Mouse (Mus musculus) heart, embryonic 12.5 days (tissue): Measurements from ENCODE around the gene Bloc1s4. TPM values are rescaled to one million over a fixed set of nuclear protein-coding genes. Genes with fewer than 3 reads are reported as not detected.
A peak's percentile ranks its signal among the peaks of the same experiment; 100 is the strongest.

Experiments used
- ATAC-seq: fragments of 200-750 bp; cut with Nextera tagmentation; 2 replicates; pipeline ENCODE4 v1.8.0; 2017; ENCODE audit warnings: moderate TSS enrichment, moderate library complexity; ENCODE audit not compliant: insufficient number of reproducible peaks, low FRiP score
- H3K27ac ChIP-seq: fragments of 300-500 bp; sonication (generic); 2 replicates; pipeline ENCODE4 v1.5.1; 2016; ENCODE audit warnings: mild to moderate bottlenecking, moderate library complexity; ENCODE audit not compliant: poor library complexity, severe bottlenecking
- H3K27me3 ChIP-seq: fragments of 300-500 bp; sonication (generic); replicated peaks from 2 replicates; pipeline ENCODE4 v1.6.1; 2016; ENCODE audit warnings: mild to moderate bottlenecking, moderate library complexity
- H3K36me3 ChIP-seq: fragments of 300-500 bp; sonication (generic); 2 replicates; pipeline ENCODE4 v1.6.1; 2016; ENCODE audit warnings: mild to moderate bottlenecking, moderate library complexity
- H3K4me1 ChIP-seq: fragments of 300-500 bp; sonication (generic); replicated peaks from 2 replicates; pipeline ENCODE4 v1.6.1; 2016; ENCODE audit warnings: mild to moderate bottlenecking
- H3K4me2 ChIP-seq: fragments of 300-500 bp; sonication (generic); 2 replicates; pipeline ENCODE4 v1.6.1; 2016; ENCODE audit warnings: mild to moderate bottlenecking, moderate library complexity
- H3K4me3 ChIP-seq: fragments of 300-500 bp; sonication (generic); 2 replicates; pipeline ENCODE4 v1.5.1; 2016; ENCODE audit warnings: mild to moderate bottlenecking
- H3K9ac ChIP-seq: fragments of 300-500 bp; sonication (generic); 2 replicates; pipeline ENCODE4 v1.6.1; 2016; ENCODE audit warnings: mild to moderate bottlenecking, moderate library complexity
- H3K9me3 ChIP-seq: fragments of 300-500 bp; sonication (generic); replicated peaks from 2 replicates; pipeline ENCODE4 v1.6.1; 2016; ENCODE audit warnings: mild to moderate bottlenecking, moderate library complexity
- WGBS: fragments of 180-500 bp; shearing (Covaris S2); methylation state at CpG from one replicate; pipeline ENCODE4 v1.1.7; 2016; 5-methylcytosine and 5-hydroxymethylcytosine counted together
- polyA plus RNA-seq: library from polyadenylated mRNA; unstranded; fragments of >200 nt; fragmentation: Nextera tagmentation; extraction: Ambion mirVana; gene quantifications from 2 replicates; pipeline ENCODE4 v1.2.1, GENCODE M21; 2016

The Bloc1s4 gene
- polyA plus RNA-seq, 1 experiment from 2014 or later: 21.3 TPM

GRCm38 (mm10) chr5:36714832-36715231 lies 33.6 kb downstream of the Bloc1s4 start:
- WGBS: 59% methylated on average over 3 of the region's 3 CpGs
- Histone ChIP-seq H3K4me1 (peaks cover 72% of the 10 kb centered on the region), H3K9ac (no peak overlapping the region), H3K27me3 (no peaks in the 10 kb centered on the region), H3K9me3 (no peaks in the 10 kb centered on the region), H3K4me3 (no peak overlapping the region), H3K36me3 (no peaks in the 10 kb centered on the region), H3K4me2 (no peak overlapping the region), H3K27ac (peak overlapping the region; percentile 97)
- ATAC-seq: no peak

- Histone ChIP-seq H3K4me2 (peak overlapping the region; percentile 66; the same call in 1 of the 2 replicates), H3K27ac (peak overlapping the region; percentile 97), H3K4me3 (no peak overlapping the region), H3K36me3 (no peaks in the 10 kb centered on the region), H3K27me3 (no peaks in the 10 kb centered on the region), H3K4me1 (peaks cover 67% of the 10 kb centered on the region), H3K9ac (no peak overlapping the region), H3K9me3 (no peaks in the 10 kb centered on the region)
- 71% methylated on average over 6 of the region's 6 CpGs for WGBS
- ATAC-seq: no peak
Measured at GRCm38 (mm10) chr5:36713693-36714092, 34.8 kb downstream of the Bloc1s4 start.

DNA sequence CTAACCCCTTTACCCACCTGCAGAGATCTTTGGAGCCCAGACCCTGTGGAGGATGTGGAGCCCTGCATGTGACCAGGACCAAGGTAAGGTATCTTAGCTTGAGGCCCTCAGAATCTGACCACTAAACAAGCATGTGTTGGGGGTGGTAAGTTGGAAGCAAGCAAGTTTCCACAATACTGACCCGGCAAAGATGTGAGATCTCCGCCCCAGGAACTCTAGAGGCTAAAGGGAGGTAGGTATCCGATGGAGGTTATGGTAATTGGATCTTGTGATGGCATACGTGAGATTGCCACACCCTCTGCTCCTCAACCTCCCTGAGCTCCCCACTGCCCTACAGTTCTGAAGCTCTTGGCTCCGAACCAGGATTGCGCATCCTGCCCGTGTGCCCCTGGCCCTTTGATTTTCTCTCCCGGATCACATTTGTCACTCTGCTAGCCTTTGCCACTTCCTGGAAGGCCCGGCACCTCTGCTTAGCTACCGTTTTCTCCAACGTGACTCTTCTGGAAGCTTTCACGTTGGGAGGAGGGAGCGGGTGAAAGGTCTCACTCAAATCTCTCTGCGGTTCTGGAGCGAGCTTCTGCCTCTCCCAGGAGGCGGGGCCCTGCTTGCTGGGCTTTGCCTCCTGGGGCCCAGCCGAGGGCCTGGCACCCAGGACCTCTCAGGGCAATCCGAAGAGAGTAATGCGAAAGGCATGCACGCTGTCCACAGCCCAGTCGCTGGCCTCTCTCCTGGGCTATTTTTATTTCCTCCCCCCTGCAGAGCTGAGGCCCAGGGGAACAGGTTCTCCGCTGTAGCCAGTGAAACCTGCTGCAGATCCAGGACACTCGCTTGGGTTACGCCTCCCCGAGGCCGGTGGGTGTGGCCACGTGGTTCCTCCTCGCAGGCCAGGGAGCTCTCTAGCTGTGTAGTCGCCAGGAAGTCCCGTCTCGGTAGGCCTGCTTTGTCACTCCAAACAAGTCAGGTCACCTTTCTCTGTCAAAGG lies 35.6 kb downstream of the Bloc1s4 start:
- H3K9ac ChIP-seq: peak overlapping the region; percentile 62
- peak overlapping the region; percentile 25 for H3K4me3 ChIP-seq
- H3K27ac ChIP-seq: peak overlapping the region; percentile 97
- peak overlapping the region; percentile 66 for H3K4me2 ChIP-seq
- H3K27me3 ChIP-seq: no peaks in the 10 kb centered on the region
- no peaks in the 10 kb centered on the region for H3K36me3 ChIP-seq
- peak; percentile 96 for ATAC-seq
- H3K9me3 ChIP-seq: no peaks in the 10 kb centered on the region
- WGBS: 5% methylated on average over 31 of the region's 31 CpGs
- H3K4me1 ChIP-seq: peaks cover 63% of the 10 kb centered on the region

DNA sequence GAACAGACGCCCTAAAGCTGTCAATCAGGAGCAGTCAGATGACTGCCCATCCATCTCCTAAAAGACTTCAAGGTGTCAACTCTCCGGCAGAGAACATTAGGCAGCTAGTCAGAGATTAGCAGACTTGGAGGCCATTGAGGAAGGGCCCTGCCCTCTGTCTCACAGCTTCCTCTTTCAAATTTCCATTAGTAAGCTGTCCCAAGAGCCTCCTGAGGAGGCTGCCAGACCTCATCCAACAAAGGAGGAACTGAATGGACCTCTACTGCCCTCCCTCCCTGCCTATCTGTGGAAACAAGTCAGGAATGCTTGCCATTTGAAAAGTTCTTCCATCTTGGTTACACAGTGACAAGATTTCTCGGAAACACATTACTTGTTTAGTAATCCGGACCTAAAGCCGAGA lies 36.6 kb downstream of the Bloc1s4 start:
- Histone ChIP-seq H3K9ac (no peak overlapping the region), H3K4me3 (no peak overlapping the region), H3K27ac (peak overlapping the region; percentile 97), H3K4me2 (0 out of 2 replicates have a peak overlapping the region, but pooled peaks have one; percentile 66), H3K36me3 (no peaks in the 10 kb centered on the region), H3K4me1 (peaks cover 53% of the 10 kb centered on the region), H3K27me3 (no peaks in the 10 kb centered on the region), H3K9me3 (no peaks in the 10 kb centered on the region)
- no peak for ATAC-seq
- 43% methylated on average over 5 of the region's 5 CpGs for WGBS

DNA sequence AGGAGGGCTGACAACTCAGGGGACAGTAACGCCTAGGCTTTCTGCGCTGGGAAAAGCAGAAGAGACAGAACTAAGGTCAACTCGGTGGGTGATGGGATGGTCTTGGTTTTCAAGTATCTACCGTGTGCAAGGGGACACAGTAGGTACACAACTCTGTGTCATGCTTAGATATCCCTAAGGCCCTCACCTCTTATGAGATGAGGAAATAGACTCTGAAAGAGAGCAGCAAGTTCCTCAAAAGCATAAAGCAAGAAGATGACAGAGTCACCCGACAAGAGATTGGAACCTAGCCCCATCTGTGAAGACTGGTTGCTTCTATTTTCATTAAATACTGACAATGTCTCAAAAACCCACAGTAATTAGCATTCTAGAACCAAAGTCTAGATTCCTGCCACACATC lies 42.7 kb downstream of the Bloc1s4 start:
- Histone ChIP-seq H3K4me3 (no peak overlapping the region), H3K4me2 (no peak overlapping the region), H3K27ac (no peak overlapping the region), H3K27me3 (no peaks in the 10 kb centered on the region), H3K36me3 (no peaks in the 10 kb centered on the region), H3K9ac (no peak overlapping the region), H3K4me1 (peaks cover 15% of the 10 kb centered on the region), H3K9me3 (no peaks in the 10 kb centered on the region)
- 76% methylated on average over 5 of the region's 5 CpGs for WGBS
- no peak for ATAC-seq

DNA sequence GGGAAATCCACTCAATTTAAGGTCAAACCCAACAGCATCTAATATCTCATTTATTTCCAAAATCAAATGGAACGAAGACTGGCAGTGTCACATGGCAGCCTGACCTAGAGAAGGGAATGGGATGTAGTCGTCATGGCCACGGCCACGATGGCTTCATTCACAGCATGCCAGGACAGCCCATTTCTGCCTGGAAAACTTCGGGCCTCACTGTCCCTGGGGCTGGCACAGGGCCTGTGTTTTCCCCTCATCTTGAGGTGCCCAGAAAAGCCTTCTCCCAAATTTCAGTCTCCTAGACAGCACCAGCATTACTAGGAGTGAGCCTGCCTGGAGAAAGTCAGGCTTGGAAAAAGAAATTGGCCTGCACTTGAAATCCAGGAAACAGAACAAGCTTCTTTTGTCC lies 43.1 kb downstream of the Bloc1s4 start:
- no peak overlapping the region for H3K4me2 ChIP-seq
- H3K27ac ChIP-seq: no peak overlapping the region
- no peak overlapping the region for H3K4me3 ChIP-seq
- WGBS: 85% methylated on average over 5 of the region's 5 CpGs
- no peaks in the 10 kb centered on the region for H3K9me3 ChIP-seq
- no peak for ATAC-seq
- no peaks in the 10 kb centered on the region for H3K27me3 ChIP-seq
- no peaks in the 10 kb centered on the region for H3K36me3 ChIP-seq
- no peak overlapping the region for H3K9ac ChIP-seq
- H3K4me1 ChIP-seq: peaks cover 18% of the 10 kb centered on the region

DNA sequence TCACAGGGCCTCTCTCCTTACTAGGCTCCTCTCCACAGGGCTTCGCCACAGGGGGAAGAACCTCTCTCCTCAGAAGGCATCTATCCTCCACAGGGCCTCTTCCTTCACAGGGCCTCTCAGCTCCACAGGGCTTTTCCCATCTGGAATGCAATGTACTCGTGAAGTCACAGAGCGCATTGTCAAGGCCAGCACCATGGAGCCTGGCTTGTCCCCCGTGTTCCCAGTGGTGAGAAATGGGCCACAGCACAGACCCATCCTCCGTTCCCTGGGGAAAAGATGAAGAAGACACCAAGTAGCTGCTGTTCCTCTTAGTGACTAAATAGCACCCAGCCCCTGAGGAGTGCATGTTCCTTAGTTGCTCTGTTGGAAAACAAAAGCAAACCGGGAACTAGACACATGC lies 43.8 kb downstream of the Bloc1s4 start:
- Histone ChIP-seq H3K27ac (no peak overlapping the region), H3K9ac (no peak overlapping the region), H3K4me1 (peaks cover 22% of the 10 kb centered on the region), H3K4me2 (no peak overlapping the region), H3K36me3 (no peaks in the 10 kb centered on the region), H3K27me3 (no peaks in the 10 kb centered on the region), H3K4me3 (no peak overlapping the region), H3K9me3 (no peaks in the 10 kb centered on the region)
- 77% methylated on average over 6 of the region's 6 CpGs for WGBS
- no peak for ATAC-seq

DNA sequence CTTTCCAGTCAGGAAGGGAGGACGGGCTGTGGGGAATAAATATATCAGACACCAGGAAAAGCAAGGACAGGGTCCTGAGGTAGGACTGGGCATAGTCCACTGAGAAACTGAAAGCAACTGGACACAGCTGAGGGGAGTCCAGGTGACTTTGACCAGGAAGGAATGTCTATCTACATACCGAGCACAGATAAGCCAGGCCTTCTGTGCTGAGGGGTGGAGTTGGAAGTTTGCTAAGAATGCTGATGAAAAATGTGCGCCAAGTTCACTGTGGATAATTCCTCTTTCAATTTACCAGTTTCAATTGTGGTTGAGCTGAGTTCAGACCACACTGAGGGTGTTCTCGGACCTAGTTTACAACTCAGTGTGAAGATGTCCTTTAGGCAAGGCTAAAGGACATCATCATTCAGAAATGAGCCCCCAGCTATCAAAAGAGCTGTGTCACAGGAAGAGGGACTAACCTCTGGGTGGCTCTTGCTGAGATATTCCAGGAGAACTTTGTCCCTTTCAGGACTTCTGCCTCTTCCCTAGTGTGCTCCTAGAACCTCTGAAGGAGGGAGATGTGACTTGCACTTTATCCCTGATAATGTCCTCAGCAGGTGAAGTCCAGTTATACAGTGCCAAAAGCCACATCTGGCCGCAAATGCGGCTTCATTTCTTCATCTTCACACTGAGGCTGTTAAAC lies 47.4 kb downstream of the Bloc1s4 start:
- 50% methylated on average over 6 of the region's 6 CpGs for WGBS
- Histone ChIP-seq H3K27me3 (no peaks in the 10 kb centered on the region), H3K27ac (peak overlapping the region; percentile 77), H3K9me3 (no peaks in the 10 kb centered on the region), H3K4me3 (no peak overlapping the region), H3K4me2 (peak overlapping the region; percentile 26; the same call in 1 of the 2 replicates), H3K4me1 (peaks cover 45% of the 10 kb centered on the region), H3K9ac (0 out of 2 replicates have a peak overlapping the region, but pooled peaks have one; percentile 15), H3K36me3 (no peaks in the 10 kb centered on the region)
- ATAC-seq: no peak

- no peak overlapping the region for H3K4me2 ChIP-seq
- no peaks in the 10 kb centered on the region for H3K9me3 ChIP-seq
- H3K27ac ChIP-seq: no peak overlapping the region
- ATAC-seq: no peak
- 64% methylated on average over 5 of the region's 5 CpGs for WGBS
- H3K4me3 ChIP-seq: no peak overlapping the region
- peak overlapping the region; percentile 39; the same call in 1 of the 2 replicates for H3K9ac ChIP-seq
- H3K36me3 ChIP-seq: no peaks in the 10 kb centered on the region
- H3K4me1 ChIP-seq: peaks cover 46% of the 10 kb centered on the region
- H3K27me3 ChIP-seq: no peaks in the 10 kb centered on the region
Measured at GRCm38 (mm10) chr5:36698689-36699088, 49.8 kb downstream of the Bloc1s4 start.

GRCm38 (mm10) chr5:36698067-36698670 lies 50.3 kb downstream of the Bloc1s4 start:
- H3K4me1 ChIP-seq: peaks cover 51% of the 10 kb centered on the region

More at GRCm38 (mm10) chr5:36698067-36698670, 50.3 kb downstream of the Bloc1s4 start:
- H3K27me3 ChIP-seq: no peaks in the 10 kb centered on the region
- no peaks in the 10 kb centered on the region for H3K9me3 ChIP-seq
- no peak overlapping the region for H3K4me3 ChIP-seq
- WGBS: 72% methylated on average over 7 of the region's 7 CpGs
- no peak overlapping the region for H3K27ac ChIP-seq
- no peak overlapping the region for H3K4me2 ChIP-seq
- peak overlapping the region; percentile 39; the same call in 1 of the 2 replicates for H3K9ac ChIP-seq
- ATAC-seq: no peak
- no peaks in the 10 kb centered on the region for H3K36me3 ChIP-seq
